Mouse (Mus musculus) embryonic facial prominence, embryonic 15.5 days (tissue): Measurements from ENCODE around the gene Fam174a. TPM values are rescaled to one million over a fixed set of nuclear protein-coding genes. Genes with fewer than 3 reads are reported as not detected.

ENCODE experiments used
- ATAC-seq: fragments of 200-750 bp; cut with Nextera tagmentation; 2 replicates; pipeline ENCODE4 v1.8.0; 2017; ENCODE audit warnings: low read depth, moderate TSS enrichment; ENCODE audit not compliant: insufficient number of reproducible peaks, low FRiP score, low TSS enrichment
- H3K27ac ChIP-seq: fragments of 300-500 bp; sonication (generic); replicated peaks from 2 replicates; pipeline ENCODE4 v1.5.1; 2015; ENCODE audit warnings: mild to moderate bottlenecking, inconsistent platforms
- H3K27me3 ChIP-seq: fragments of 300-500 bp; sonication (generic); 2 replicates; pipeline ENCODE4 v1.6.1; 2015; ENCODE audit warnings: inconsistent platforms
- H3K36me3 ChIP-seq: fragments of 300-500 bp; sonication (generic); 2 replicates; pipeline ENCODE4 v1.6.1; 2015; ENCODE audit warnings: mild to moderate bottlenecking, inconsistent platforms
- H3K4me1 ChIP-seq: fragments of 300-500 bp; sonication (generic); 2 replicates; pipeline ENCODE4 v1.6.1; 2015; ENCODE audit warnings: inconsistent platforms
- H3K4me2 ChIP-seq: fragments of 300-500 bp; sonication (generic); replicated peaks from 2 replicates; pipeline ENCODE4 v1.6.1; 2015; ENCODE audit warnings: mild to moderate bottlenecking, inconsistent platforms
- H3K4me3 ChIP-seq: fragments of 300-500 bp; sonication (generic); replicated peaks from 2 replicates; pipeline ENCODE4 v1.5.1; 2015; ENCODE audit warnings: mild to moderate bottlenecking, inconsistent platforms
- H3K9ac ChIP-seq: fragments of 300-500 bp; sonication (generic); 2 replicates; pipeline ENCODE4 v1.6.1; 2015; ENCODE audit warnings: inconsistent platforms
- H3K9me3 ChIP-seq: fragments of 300-500 bp; sonication (generic); replicated peaks from 2 replicates; pipeline ENCODE4 v1.6.1; 2016; ENCODE audit warnings: inconsistent platforms
- WGBS: fragments of 180-500 bp; shearing (Covaris S2); methylation state at CpG from one replicate; pipeline ENCODE4 v1.1.7; 2015; 5-methylcytosine and 5-hydroxymethylcytosine counted together
- polyA plus RNA-seq: library from polyadenylated mRNA; unstranded; fragments of >200 nt; fragmentation: Nextera tagmentation; extraction: Ambion mirVana; gene quantifications from 2 replicates; pipeline ENCODE4 v1.2.1, GENCODE M21; 2015

Gene Fam174a
- polyA plus RNA-seq, 1 experiment from 2014 or later: 29.9 TPM

- H3K4me3 ChIP-seq: no peak overlapping the region
- no peaks in the 10 kb centered on the region for H3K36me3 ChIP-seq
- H3K9ac ChIP-seq: no peak overlapping the region
- no peak for ATAC-seq
- no peak overlapping the region for H3K4me2 ChIP-seq
- no peaks in the 10 kb centered on the region for H3K9me3 ChIP-seq
- no peaks in the 10 kb centered on the region for H3K4me1 ChIP-seq
- no peak overlapping the region for H3K27ac ChIP-seq
- no peaks in the 10 kb centered on the region for H3K27me3 ChIP-seq
Observed at GRCm38 (mm10) chr1:95342242-95342641, 28.8 kb downstream of the Fam174a start.

- no peaks in the 10 kb centered on the region for H3K9me3 ChIP-seq
- no peak overlapping the region for H3K4me3 ChIP-seq
- H3K4me2 ChIP-seq: no peak overlapping the region
- H3K27me3 ChIP-seq: no peaks in the 10 kb centered on the region
- no peak overlapping the region for H3K27ac ChIP-seq
- H3K36me3 ChIP-seq: no peaks in the 10 kb centered on the region
- H3K9ac ChIP-seq: no peak overlapping the region
- WGBS: 61% methylated on average over 5 of the region's 5 CpGs
- H3K4me1 ChIP-seq: no peaks in the 10 kb centered on the region
- ATAC-seq: no peak
Observed at GRCm38 (mm10) chr1:95343585-95344485, 30.4 kb downstream of the Fam174a start.

GRCm38 (mm10) chr1:95354146-95354545, 40.7 kb downstream of the Fam174a start:
- Histone ChIP-seq H3K27me3 (no peaks in the 10 kb centered on the region), H3K36me3 (no peaks in the 10 kb centered on the region), H3K9me3 (no peaks in the 10 kb centered on the region), H3K27ac (no peak overlapping the region), H3K9ac (no peak overlapping the region), H3K4me3 (no peak overlapping the region), H3K4me2 (no peak overlapping the region), H3K4me1 (no peaks in the 10 kb centered on the region)
- ATAC-seq: no peak
- WGBS: 63% methylated on average over 1 of the region's 1 CpGs

GRCm38 (mm10) chr1:95356904-95357303, 43.5 kb downstream of the Fam174a start:
- H3K9me3 ChIP-seq: no peaks in the 10 kb centered on the region
- ATAC-seq: no peak
- WGBS: 68% methylated on average over 4 of the region's 4 CpGs

GRCm38 (mm10) chr1:95363692-95364091, 50.3 kb downstream of the Fam174a start:
- Histone ChIP-seq H3K4me2 (no peak overlapping the region), H3K36me3 (no peaks in the 10 kb centered on the region), H3K4me3 (no peak overlapping the region), H3K4me1 (no peaks in the 10 kb centered on the region), H3K27me3 (no peaks in the 10 kb centered on the region), H3K9me3 (no peaks in the 10 kb centered on the region), H3K9ac (no peak overlapping the region), H3K27ac (no peak overlapping the region)
- 69% methylated on average over 2 of the region's 2 CpGs for WGBS
- ATAC-seq: no peak

More at GRCm38 (mm10) chr1:95356904-95357303, 43.5 kb downstream of the Fam174a start:
- Histone ChIP-seq H3K4me3 (no peak overlapping the region), H3K9ac (no peak overlapping the region), H3K4me2 (no peak overlapping the region), H3K27me3 (no peaks in the 10 kb centered on the region), H3K27ac (no peak overlapping the region), H3K4me1 (no peaks in the 10 kb centered on the region), H3K36me3 (no peaks in the 10 kb centered on the region)

- no peak overlapping the region for H3K9ac ChIP-seq
- WGBS: 66% methylated on average over 4 of the region's 4 CpGs
Observed at GRCm38 (mm10) chr1:95366616-95367373, 53.4 kb downstream of the Fam174a start.

GRCm38 (mm10) chr1:95367748-95368147, 54.3 kb downstream of the Fam174a start:
- 83% methylated on average over 4 of the region's 4 CpGs for WGBS
- ATAC-seq: no peak
- no peak overlapping the region for H3K4me2 ChIP-seq

More at GRCm38 (mm10) chr1:95366616-95367373, 53.4 kb downstream of the Fam174a start:
- H3K4me3 ChIP-seq: no peak overlapping the region
- no peaks in the 10 kb centered on the region for H3K27me3 ChIP-seq
- H3K4me1 ChIP-seq: no peaks in the 10 kb centered on the region
- no peaks in the 10 kb centered on the region for H3K9me3 ChIP-seq
- no peak overlapping the region for H3K4me2 ChIP-seq
- no peak overlapping the region for H3K27ac ChIP-seq
- no peak for ATAC-seq
- no peaks in the 10 kb centered on the region for H3K36me3 ChIP-seq

GRCm38 (mm10) chr1:95375443-95375842, 62.0 kb downstream of the Fam174a start:
- Histone ChIP-seq H3K27ac (no peak overlapping the region), H3K4me3 (no peak overlapping the region), H3K4me2 (no peak overlapping the region), H3K4me1 (no peaks in the 10 kb centered on the region), H3K27me3 (no peaks in the 10 kb centered on the region), H3K36me3 (no peaks in the 10 kb centered on the region), H3K9me3 (no peaks in the 10 kb centered on the region), H3K9ac (no peak overlapping the region)
- no peak for ATAC-seq
- WGBS: 70% methylated on average over 6 of the region's 6 CpGs

More at GRCm38 (mm10) chr1:95367748-95368147, 54.3 kb downstream of the Fam174a start:
- no peaks in the 10 kb centered on the region for H3K9me3 ChIP-seq
- H3K27me3 ChIP-seq: no peaks in the 10 kb centered on the region
- no peaks in the 10 kb centered on the region for H3K36me3 ChIP-seq
- no peak overlapping the region for H3K9ac ChIP-seq
- H3K4me3 ChIP-seq: no peak overlapping the region
- no peaks in the 10 kb centered on the region for H3K4me1 ChIP-seq
- H3K27ac ChIP-seq: no peak overlapping the region

- Histone ChIP-seq H3K27ac (no peak overlapping the region), H3K4me3 (no peak overlapping the region), H3K9me3 (no peaks in the 10 kb centered on the region), H3K4me1 (no peaks in the 10 kb centered on the region), H3K27me3 (no peaks in the 10 kb centered on the region), H3K36me3 (no peaks in the 10 kb centered on the region), H3K4me2 (no peak overlapping the region), H3K9ac (no peak overlapping the region)
- ATAC-seq: no peak
- WGBS: 75% methylated on average over 2 of the region's 2 CpGs
Observed at GRCm38 (mm10) chr1:95381028-95381427, 67.6 kb downstream of the Fam174a start.
